Mouse (Mus musculus) adipocyte (in vitro differentiated cells): ENCODE data around the gene Fem1b.
"Not testable (repeated sequence)": the region's sequence is repeated elsewhere in the genome, so short reads cannot be mapped to it uniquely, and the experiment has no call there.

Experiments
- DNase-seq: peaks from one replicate; pipeline ENCODE4 v3.0.0-alpha.2; 2016; ENCODE audit warnings: low spot score

The Fem1b gene

DNA sequence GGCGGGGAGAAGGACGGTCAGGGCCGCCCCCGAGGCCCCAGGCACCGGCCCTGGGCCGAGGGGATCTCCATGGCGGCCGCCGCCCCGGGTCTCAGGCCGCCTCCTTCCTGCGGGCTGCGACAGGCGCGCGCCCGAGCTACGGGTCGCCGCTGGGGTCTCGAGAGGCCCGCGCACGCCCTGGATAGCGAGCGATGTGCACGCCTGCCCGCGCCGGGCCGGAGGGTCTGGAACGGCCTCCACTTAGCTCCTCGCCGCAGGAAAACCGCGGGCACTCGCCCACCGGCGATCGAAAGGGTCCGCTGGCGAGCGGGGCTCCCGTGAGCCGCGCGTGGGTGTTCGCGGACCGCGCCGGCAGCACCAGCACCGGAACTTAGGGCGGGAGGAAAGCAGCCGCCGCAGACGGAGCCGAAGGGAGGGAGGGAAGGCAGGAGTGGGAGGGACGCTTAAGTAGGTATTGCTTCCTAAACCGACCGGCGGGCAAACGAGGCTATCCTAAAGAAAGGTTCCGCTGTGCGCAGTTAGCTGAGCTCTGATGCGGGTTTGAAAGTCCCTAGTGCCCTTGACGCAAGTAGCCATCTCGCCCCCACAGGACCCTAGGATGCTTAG, at the start of gene Fem1b:
TSS of gene Fem1b (minus strand) at position 419 of the 606 bp plus-strand sequence.
- DNase-seq: peak; percentile 92

DNA sequence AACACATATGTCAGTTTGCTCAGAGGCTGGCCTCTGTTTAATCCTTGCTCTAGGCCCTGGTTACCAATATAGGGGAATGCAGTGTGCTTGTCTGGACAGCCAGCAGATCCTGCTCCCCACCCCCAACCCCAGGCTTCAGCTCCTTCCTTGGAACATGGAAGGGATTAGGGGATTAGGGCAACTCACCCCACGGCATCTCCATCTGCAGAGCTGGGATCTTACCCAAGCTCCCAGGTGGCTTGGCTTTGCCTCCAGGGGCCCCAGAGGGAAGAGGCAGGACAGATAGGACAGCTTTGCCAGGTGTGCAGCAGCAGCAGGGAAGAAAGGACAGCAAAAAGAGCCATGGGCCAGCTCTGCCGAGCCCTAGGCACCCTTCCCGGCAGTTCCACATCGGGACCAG, 49.1 kb upstream of the Fem1b start:
- DNase-seq: no peak

DNA sequence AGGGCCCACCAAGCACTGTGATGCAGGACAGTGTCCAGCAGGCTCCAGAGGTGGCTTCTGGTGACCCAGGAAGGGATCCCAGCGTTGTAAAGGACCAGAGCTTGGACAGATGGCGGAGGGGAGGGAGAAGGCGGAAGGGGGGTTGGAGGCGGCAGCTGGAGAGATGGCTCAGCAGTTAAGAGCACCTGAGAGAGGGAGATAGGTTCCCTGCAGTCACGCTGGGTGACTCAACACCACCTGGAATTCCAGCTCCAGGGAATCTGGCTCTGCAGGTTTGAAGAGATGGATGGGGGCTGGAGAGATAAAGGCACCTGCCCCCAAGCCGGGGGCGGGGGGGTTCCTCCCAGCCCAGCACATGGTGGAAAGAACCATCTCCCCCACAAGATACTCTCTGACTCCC, 48.4 kb upstream of the Fem1b start:
- not testable (repeated sequence) for DNase-seq

DNA sequence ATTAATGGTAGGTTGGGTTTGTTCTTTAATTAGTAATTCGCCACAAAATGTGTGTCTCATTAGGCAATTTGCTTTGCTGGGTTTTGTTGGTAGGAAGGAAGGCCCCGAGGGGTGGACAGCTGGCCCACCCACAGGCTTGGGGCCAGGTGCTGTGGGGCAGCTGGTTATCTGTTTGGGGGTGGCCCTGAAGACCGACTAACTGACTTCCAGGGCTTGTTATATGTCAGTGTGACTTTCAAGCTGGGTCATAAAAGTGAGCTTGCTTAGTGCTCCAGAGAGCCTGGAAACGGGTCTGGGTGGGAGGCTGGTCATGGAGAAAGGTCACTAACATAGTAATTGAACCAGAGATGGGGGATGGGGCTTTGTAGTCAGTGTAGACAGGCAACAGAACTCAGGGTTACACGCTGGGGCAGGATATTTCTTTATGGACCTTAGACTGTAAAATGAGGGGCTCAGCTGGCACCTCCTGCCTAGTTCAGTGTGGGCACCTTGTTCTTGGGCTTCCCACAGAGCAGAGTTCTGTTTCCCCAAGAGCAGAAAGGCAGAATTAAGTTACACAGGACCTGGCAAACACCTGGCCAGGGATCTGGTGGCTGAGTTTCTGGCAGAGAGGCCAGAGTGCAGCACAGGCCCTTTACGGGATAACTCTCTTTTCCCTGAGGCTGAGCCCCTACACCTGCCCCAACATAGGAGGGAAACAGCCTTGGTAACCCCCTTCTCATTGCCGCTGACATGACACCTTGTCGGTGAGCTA, 46.7 kb upstream of the Fem1b start:
- no peak for DNase-seq

DNA sequence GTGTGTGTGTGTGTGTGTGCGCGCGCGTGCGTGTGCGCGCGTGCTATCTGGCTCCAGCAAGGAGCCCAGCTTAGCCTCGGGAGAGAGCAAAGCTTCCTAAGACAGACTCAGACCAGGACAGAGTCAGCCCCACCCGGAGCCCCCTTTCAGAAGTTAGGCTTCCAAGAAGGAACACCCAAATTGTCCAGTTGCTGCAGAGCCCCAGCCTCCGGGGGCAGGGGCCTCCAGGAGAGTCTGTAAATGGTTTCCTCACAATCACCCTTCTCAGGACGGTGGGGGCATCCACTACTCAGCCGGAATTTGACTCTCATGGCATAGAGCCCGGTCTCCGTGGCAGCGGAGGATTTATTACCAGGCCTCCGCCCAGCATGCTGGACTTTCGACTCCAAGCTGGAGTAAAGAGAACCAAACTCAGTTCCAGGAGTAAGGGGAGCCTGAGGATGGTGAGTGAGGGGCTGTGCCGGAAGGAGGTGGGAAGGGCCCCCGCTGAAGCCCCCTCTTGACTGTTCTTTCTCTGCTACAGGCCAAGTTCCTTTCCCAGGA, 46.1 kb upstream of the Fem1b start, which contains the start of gene Calml4:
TSS of gene Calml4 (plus strand) at position 362 of the 543 bp plus-strand sequence.
- DNase-seq: peak; percentile 64

DNA sequence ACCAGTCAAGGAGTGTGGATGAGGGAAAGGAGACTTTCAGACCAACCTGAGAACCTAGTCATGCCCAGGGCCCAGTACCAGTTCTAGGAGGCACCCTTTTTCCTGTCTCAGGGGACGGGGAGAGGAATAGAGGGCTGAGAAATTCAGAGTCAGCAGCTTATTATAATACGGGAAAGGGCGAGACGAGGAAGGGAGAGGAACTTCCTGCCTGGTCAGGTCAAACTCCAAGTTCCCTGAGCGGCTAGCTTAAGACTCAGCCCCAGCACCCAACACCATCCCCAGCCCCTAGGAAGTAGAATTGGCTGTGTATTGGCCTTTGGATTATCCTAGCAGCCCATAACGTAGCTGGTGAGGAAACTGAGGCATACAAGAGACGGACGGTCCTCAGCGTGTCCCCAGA, 45.5 kb upstream of the Fem1b start:
- no peak for DNase-seq

DNA sequence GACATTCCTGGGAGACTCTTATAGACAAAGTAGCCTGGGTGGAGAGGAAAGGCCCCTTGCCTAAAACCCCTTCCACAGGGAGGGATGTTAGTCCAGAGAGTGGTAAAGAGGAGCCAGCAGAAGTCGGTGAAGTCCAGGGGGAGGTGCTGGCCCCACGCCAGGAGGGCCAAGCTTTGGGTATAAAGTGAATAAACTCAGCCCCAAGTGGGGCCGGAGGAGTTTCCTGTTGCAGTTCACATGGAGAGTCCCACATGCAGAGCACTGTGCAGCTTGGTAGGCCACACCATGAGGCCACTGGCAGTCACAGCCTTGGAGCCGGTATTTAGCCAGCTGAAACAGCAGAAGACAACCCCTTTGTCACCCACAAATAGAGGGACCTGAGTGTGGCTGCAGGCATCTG, 42.7 kb upstream of the Fem1b start:
- no peak for DNase-seq

DNA sequence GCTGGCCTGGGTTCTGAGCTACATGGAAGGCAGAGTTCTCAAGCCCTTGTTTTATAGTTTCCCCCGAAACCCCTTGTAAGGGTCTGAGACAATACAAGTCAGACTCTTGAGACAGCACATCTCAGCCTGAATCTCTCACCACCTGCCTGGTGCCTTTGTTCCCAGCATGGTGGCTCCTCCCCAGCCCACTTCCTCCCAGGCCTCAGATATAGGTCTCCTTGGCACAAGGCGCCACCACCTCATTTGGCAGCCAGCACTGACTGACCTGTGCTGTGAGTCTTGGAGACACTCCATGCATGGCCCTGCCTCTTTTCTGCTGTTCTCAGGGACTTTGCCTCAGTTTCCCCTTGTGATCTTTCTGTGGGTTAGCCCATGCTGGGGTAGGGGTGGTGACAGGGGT, 39.8 kb upstream of the Fem1b start:
- no peak for DNase-seq

DNA sequence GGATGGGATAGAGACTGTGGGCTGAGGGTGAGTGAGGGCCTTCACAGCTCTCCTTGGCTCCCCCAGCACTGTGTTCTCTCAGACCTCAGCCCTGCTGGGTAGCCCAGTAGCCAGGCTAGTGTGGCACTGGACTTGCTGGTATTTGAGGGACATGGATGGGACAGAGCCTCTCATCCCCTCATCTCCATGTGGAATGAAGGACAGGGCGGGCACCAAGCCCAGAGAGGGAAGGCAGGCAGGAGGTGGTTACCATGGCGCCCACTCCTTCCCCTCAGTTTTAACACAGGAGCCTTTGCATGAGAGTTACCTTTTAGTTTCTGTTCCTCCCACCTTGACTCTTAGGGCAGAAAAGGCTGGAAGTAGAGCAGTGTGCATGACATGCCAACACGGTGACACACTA, 36.9 kb upstream of the Fem1b start:
- DNase-seq: no peak

DNA sequence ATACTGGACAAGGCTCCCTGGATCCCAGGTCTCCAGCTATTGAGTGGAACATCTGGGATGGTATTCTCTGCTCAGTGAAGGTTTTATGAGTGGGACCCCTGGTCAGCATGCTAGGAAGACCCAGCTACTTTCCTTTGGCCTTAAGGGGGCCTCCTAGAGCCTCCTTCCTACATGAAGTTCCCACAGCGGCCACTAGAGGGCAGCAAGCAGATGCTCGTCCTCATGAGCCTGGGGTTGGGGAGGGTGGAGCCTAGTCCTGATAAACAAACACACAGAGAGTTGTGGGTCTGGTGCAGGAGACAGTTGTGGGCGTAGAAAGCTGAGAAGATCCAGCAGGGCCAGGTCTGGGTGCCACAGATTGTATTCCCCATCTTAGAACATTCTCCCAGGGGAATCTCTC, 36.0 kb upstream of the Fem1b start:
- peak; percentile 91 for DNase-seq

DNA sequence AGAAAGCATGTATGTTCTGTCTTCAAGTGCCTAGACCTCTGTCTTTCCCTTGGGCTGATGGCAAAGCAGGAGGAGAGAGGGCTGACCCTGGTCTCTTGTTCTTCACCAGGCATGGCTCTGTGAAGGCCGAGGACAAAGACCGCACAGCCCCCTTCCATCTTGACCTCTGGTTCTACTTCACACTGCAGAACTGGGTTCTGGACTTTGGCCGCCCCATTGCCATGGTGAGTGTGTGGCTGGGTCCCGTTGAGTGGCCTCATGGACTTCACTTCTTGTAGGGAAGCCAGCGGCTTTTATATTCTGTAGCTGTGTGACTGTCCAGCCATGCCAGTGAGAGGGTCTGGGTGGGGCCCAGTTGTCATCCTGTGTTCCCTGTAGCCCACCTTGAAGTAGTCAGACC, 32.7 kb upstream of the Fem1b start:
- DNase-seq: no peak

DNA sequence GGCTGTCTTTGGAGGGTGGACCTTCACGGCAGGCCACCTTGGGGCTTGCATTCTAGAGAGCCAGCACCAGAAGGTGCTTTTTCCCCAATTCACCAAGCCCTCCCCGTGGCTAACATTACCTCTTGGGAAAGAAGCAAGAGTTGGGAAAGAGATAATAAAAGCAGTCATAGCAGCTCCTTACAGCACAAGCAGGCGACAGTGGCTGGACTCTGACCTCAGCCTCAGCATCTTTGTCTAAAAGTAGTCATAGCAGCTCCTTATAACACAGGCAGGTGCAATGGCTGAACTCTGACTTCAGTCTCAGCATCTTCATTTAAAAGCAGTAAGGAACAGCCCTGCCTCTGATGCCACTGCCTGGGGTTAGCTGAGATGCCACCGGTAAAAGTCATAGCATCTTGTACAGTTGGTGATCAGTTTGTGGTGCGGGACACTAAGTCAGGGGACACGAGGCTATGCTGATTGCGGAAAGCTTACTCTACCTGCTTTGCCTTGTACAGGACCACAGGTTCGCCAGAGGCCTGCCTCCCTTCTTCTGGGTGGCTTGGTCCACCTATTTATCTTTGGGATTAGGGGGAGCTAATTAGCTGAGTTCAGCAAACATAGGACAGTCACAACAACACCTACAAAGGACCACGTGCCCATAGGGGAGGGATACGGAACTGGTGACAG, 31.8 kb upstream of the Fem1b start:
- no peak for DNase-seq

DNA sequence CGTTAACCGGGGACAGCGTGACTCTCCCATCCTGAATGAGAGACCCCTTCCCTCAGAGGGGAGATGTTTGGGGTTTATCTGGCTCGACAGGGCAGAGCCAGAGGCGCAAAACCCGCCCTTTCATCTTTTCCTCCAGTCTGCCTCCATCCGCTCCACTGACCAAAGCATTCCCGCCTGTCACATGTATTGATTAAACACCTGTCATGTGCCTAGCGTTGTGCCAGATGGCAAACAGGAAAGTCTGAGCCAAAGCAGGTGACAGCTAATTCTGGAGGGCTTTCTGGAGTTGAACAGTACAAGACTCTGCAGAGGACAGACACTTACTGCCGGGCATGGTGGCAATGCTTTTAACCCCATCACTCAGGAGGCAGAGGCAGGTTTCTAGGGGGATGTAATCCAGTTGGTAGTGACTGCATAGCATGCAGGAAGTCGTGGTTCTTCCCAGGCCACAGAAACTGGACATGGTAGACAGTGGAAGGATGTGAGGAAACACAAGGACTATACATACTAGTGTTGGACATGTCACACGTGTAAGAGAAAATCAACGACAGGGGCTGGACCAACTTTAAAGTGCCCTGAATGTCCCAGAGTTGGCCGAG, 27.5 kb upstream of the Fem1b start:
- no peak for DNase-seq

DNA sequence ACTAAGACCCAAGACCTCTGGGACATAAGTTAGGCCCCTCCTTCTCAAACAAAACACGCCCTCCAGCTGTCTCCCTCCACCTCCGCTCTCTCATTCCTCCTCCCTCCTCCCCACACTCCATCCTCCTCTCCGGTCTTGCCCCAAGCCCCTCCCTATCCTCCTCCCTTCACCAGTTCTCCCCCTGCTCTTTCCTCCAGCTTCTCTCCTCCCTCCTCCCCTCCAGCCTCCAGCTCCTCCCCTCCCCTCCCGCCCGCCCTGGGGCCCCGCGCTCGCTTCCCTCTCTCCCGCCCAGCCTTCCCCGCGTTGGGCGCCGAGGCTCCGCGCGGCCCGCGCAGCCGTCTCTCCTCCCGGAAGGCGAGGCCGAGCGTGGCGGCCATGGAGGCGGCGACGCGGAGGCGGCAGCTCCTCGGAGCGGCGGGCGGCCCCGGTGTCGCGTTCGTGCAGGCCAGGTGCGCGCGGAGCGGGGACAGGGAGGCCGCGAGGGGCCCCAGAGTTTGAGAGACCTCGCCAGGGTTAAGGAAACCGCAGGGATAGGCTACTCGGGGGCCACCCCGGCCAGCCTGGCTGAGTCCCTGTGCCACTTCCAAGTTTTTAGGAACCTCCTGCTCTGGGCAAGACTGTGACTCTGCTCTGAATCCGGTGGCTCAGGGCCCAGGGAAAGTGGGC, 26.9 kb upstream of the Fem1b start, which contains the start of gene Cln6:
TSS of gene Cln6 (plus strand) at position 280 of the 666 bp plus-strand sequence.
- DNase-seq: peak; percentile 85

DNA sequence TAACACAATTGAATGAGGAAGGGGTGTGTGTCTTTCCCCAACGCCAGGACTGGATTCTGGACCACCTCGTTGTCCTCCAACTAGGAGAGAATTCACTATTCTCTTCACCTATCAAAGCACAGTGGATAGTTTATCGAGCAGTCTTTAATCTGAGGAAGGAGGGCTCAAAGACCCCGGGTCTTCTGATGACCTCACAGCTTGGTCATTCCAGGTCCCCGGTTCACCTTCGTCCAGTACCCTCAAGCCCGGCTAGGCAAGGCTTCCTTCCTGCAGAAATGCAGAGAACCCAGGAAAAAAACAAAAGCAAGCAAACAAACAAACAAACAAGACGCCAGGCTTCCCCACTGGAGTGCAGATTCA, 26.4 kb upstream of the Fem1b start:
- no peak for DNase-seq

DNA sequence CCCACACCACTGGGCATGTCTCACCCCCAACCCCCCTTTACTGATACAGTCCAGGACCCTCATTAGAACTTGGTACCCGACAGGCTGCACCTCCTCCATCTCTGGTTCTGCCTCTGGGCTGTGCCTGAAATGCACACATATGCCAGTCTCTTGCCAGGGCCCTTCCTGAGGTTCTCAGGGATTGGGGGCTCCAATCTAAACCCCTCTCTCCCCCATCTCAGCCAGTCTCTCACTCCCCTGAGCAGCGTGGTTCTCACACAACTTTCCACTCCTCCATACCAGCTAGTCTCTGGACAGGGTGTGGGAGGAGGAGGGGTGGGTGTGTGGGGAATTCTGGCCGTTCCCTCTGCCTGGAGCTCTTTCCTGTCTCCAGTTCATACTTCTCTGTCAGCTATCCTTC, 25.9 kb upstream of the Fem1b start:
- DNase-seq: no peak

DNA sequence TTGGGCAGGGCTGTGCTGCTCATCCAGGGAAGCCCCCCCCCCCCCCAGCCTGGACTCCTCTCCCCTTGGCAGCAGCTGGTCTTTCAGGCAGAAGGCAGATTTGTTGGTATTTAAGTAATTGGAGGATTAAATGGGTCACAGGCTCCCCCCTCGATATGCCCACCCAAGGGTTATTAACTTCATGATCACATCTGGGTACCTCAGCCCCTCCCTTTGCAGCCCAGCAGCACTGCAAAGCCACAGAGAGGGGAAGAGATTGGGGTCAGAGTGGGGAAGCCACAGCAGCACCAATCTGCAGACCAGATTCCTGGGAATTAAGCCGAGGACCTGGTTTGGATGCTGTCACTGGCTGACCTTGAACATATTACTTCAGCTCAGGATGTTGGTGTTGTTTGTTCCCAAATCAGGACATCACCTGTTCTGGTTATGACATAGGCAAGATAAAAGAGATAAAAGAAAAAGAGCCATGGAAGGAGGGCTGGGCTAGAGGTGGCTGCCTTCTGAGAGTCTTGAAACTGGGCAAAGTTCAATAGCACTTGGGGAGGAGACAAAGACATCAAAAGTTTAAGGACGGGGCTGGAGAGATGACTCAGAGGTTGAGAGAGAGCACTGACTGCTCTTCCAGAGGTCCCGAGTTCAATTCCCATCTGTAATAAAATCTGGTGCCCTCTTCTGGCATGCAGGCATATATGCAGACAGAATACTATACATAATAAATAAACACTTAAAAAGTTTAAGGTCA, 24.1 kb upstream of the Fem1b start:
- DNase-seq: no peak

DNA sequence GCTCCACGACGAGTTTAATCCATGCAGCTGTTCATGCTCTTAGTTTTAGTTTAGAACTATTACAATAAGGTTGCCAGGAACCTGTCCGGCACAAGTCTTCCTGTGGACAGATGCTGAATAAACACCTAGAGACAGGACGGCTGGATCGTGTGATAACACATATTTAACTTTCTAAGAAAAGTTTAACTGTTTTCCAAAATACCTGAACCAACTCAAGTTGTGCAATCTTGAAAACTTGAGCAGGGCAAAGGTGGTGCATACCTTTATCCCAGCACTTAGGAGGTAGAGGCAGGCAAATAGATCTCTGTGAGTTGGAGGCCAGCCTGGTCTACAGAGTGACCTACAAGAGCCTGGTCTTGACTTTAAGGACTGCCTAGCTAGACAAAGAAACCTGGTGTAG, 23.2 kb upstream of the Fem1b start:
- no peak for DNase-seq

DNA sequence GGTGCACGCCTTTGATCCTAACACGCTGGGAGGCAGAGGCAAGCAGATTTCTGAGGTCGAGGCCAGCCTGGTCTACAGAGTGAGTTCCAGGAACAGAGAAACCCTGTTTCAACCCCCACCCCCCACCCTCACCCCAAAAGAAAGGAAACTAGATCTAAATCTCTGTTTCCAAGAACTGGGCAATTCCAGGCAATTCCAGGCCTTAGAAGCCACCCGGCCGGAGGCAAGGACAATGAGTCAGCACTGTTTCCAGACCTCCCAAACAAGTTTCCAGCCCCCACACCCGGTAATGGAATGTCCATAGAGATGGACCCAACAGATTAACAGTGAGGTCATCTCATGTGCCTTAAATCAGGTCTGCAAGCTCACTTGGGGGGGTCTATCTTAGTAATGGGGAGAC, 18.1 kb upstream of the Fem1b start:
- no peak for DNase-seq

DNA sequence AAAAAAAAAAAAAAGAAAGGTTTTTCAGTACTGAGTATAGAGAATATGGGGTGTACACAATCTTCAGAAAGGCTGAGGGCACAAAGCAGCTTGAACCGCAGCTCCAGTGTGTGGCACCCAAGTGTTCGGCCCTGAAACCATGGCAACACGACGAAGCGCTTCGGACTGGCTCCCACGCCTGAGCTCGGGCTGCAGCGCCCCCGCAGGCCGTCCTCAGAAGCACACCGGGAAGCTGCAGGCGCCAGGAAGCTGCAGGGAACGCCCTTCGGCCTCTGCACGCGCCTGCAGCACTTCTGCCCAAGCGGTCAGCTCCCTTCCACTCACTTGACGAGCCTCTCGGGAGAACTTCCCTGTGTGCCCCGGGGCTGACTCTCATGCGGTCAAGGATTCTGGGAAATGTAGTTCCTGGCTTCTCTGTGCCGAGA, 16.9 kb upstream of the Fem1b start:
- peak; percentile 97 for DNase-seq

DNA sequence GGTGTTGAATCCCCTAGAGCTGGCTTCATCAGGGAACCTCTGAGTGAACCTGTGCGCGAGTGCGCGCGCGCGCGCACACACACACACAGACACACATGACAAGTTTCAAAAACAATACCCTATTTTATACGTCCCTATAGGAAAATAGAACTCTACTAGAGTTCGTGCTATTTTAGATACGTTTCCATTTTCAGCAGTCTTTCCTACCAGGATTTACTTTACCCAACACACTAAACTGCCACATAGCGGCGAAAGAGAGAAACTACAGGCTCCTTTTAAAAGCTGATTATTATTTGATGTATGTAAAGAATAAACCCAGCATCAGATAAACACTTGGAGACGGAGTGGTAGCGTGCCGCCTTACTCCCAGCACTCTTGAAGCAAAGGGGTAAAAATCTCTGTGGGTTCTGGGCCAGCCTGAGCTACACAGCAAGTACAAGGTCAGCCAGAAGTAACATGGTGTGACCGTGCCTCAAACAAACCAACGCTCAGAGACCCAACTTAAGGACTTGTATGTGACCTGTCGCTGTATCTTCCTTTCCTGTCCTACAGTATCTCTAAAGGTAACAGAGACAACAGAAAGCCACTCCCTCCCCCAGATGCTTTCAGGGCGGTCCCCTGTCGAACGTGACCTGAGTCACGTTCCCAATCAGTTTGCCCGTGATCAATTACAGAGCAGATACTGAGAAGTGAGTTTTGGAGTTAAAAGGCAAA, 16.4 kb upstream of the Fem1b start:
- DNase-seq: peak; percentile 61
